Mouse (Mus musculus): ENCODE data around the gene Ift80. TPM values are rescaled to one million over a fixed set of nuclear protein-coding genes. Genes with fewer than 3 reads are reported as not detected.

Gene Ift80
- total and polyA plus RNA-seq, 2 experiments: 0.98 to 4.1 TPM

GRCm38 (mm10) chr3:68886845-68887244, 117.5 kb downstream of the Ift80 start:
- WGBS: 96% methylated on average over 5 of the region's 5 CpGs
- no peaks in the 10 kb centered on the region for H3K36me3 ChIP-seq (ENCODE audit: control insufficient read depth, insufficient read depth, low read length)
- H3K27me3 ChIP-seq (ENCODE audit: control insufficient read depth, insufficient read depth, low read length): no peaks in the 10 kb centered on the region
- H3K4me1 ChIP-seq (ENCODE audit: control insufficient read depth, insufficient read depth, low read length): no peaks in the 10 kb centered on the region
- H3K27ac ChIP-seq (replicated peaks; ENCODE audit: insufficient read depth, low read depth, low read length): no peak overlapping the region
- TF ChIP-seq CTCF (IDR thresholded peaks at IDR 0.05; ENCODE audit: low read depth, low read length) (no peak), POLR2A (IDR thresholded peaks at IDR 0.05; ENCODE audit: extremely low read depth, insufficient read depth, low read length) (no peak)
- H3K9ac ChIP-seq (ENCODE audit: low read depth, low read length): no peak overlapping the region
- no peaks in the 10 kb centered on the region for H3K79me2 ChIP-seq (ENCODE audit: control insufficient read depth, insufficient read depth, low read length)
- DNase-seq (ENCODE audit: extremely low read depth, low read depth, low spot score): no peak
- no peak overlapping the region for H3K4me3 ChIP-seq (ENCODE audit: insufficient read depth, low read depth, low read length)

- TF ChIP-seq POLR2A (IDR thresholded peaks at IDR 0.05; ENCODE audit: extremely low read depth, insufficient read depth, low read length): no peak
- TF ChIP-seq CTCF (IDR thresholded peaks at IDR 0.05; ENCODE audit: low read depth, low read length): no peak
- no peak for DNase-seq (ENCODE audit: extremely low read depth, low read depth, low spot score)
- Histone ChIP-seq H3K9ac (ENCODE audit: low read depth, low read length) (no peak overlapping the region), H3K36me3 (ENCODE audit: control insufficient read depth, insufficient read depth, low read length) (no peaks in the 10 kb centered on the region), H3K27ac (replicated peaks; ENCODE audit: insufficient read depth, low read depth, low read length) (no peak overlapping the region), H3K4me1 (ENCODE audit: control insufficient read depth, insufficient read depth, low read length) (peaks cover 4% of the 10 kb centered on the region; the same call in 1 of the 2 replicates), H3K27me3 (ENCODE audit: control insufficient read depth, insufficient read depth, low read length) (peaks cover 16% of the 10 kb centered on the region), H3K79me2 (ENCODE audit: control insufficient read depth, insufficient read depth, low read length) (no peaks in the 10 kb centered on the region), H3K4me3 (ENCODE audit: insufficient read depth, low read depth, low read length) (no peak overlapping the region)
- 90% methylated on average over 2 of the region's 2 CpGs for WGBS
Measured at GRCm38 (mm10) chr3:68874079-68874478, 130.3 kb downstream of the Ift80 start.

- no peak for TF ChIP-seq POLR2A (IDR thresholded peaks at IDR 0.05; ENCODE audit: extremely low read depth, insufficient read depth, low read length)
- no peak for TF ChIP-seq CTCF (IDR thresholded peaks at IDR 0.05; ENCODE audit: low read depth, low read length)
- peaks cover 4% of the 10 kb centered on the region; the same call in 1 of the 2 replicates for H3K4me1 ChIP-seq (ENCODE audit: control insufficient read depth, insufficient read depth, low read length)
- no peak for DNase-seq (ENCODE audit: extremely low read depth, low read depth, low spot score)
- H3K4me3 ChIP-seq (ENCODE audit: insufficient read depth, low read depth, low read length): no peak overlapping the region; the same call in 1 of the 2 replicates
- peaks cover 16% of the 10 kb centered on the region for H3K27me3 ChIP-seq (ENCODE audit: control insufficient read depth, insufficient read depth, low read length)
- H3K36me3 ChIP-seq (ENCODE audit: control insufficient read depth, insufficient read depth, low read length): no peaks in the 10 kb centered on the region
- H3K27ac ChIP-seq (replicated peaks; ENCODE audit: insufficient read depth, low read depth, low read length): no peak overlapping the region
- H3K79me2 ChIP-seq (ENCODE audit: control insufficient read depth, insufficient read depth, low read length): no peaks in the 10 kb centered on the region
- WGBS: 16% methylated on average over 15 of the region's 15 CpGs
- no peak overlapping the region for H3K9ac ChIP-seq (ENCODE audit: low read depth, low read length)
Measured at GRCm38 (mm10) chr3:68870568-68870950, 133.8 kb downstream of the Ift80 start.

- H3K27ac ChIP-seq (replicated peaks; ENCODE audit: insufficient read depth, low read depth, low read length): no peak overlapping the region
- TF ChIP-seq CTCF (IDR thresholded peaks at IDR 0.05; ENCODE audit: low read depth, low read length): no peak
- TF ChIP-seq POLR2A (IDR thresholded peaks at IDR 0.05; ENCODE audit: extremely low read depth, insufficient read depth, low read length): no peak
- H3K79me2 ChIP-seq (ENCODE audit: control insufficient read depth, insufficient read depth, low read length): no peaks in the 10 kb centered on the region
- peak overlapping the region; percentile 30; the same call in 1 of the 2 replicates for H3K4me3 ChIP-seq (ENCODE audit: insufficient read depth, low read depth, low read length)
- H3K27me3 ChIP-seq (ENCODE audit: control insufficient read depth, insufficient read depth, low read length): peaks cover 16% of the 10 kb centered on the region
- no peak overlapping the region for H3K9ac ChIP-seq (ENCODE audit: low read depth, low read length)
- no peaks in the 10 kb centered on the region for H3K36me3 ChIP-seq (ENCODE audit: control insufficient read depth, insufficient read depth, low read length)
- under 1% methylated on average over 95 of the region's 96 CpGs for WGBS
- no peak for DNase-seq (ENCODE audit: extremely low read depth, low read depth, low spot score)
- peaks cover 4% of the 10 kb centered on the region; the same call in 1 of the 2 replicates for H3K4me1 ChIP-seq (ENCODE audit: control insufficient read depth, insufficient read depth, low read length)
Measured at GRCm38 (mm10) chr3:68869691-68870567, 134.4 kb downstream of the Ift80 start.

GRCm38 (mm10) chr3:68869211-68869690, 135.1 kb downstream of the Ift80 start, which contains the start of gene 1110032F04Rik:
1110032F04Rik (plus strand) TSS chr3:68869586.
- Histone ChIP-seq H3K27ac (replicated peaks; ENCODE audit: insufficient read depth, low read depth, low read length) (no peak within 1 kb of the TSS), H3K36me3 (ENCODE audit: control insufficient read depth, insufficient read depth, low read length) (no peaks in the 10 kb centered on the region), H3K9ac (ENCODE audit: low read depth, low read length) (no peak within 1 kb of the TSS), H3K27me3 (ENCODE audit: control insufficient read depth, insufficient read depth, low read length) (peaks cover 16% of the 10 kb centered on the region), H3K4me1 (ENCODE audit: control insufficient read depth, insufficient read depth, low read length) (peaks cover 4% of the 10 kb centered on the region; the same call in 1 of the 2 replicates), H3K79me2 (ENCODE audit: control insufficient read depth, insufficient read depth, low read length) (no peaks in the 10 kb centered on the region), H3K4me3 (ENCODE audit: insufficient read depth, low read depth, low read length) (peak within 1 kb of the TSS; percentile 30; the same call in 1 of the 2 replicates)
- TF ChIP-seq POLR2A (IDR thresholded peaks at IDR 0.05; ENCODE audit: extremely low read depth, insufficient read depth, low read length): no peak
- TF ChIP-seq CTCF (IDR thresholded peaks at IDR 0.05; ENCODE audit: low read depth, low read length): no peak
- no peak for DNase-seq (ENCODE audit: extremely low read depth, low read depth, low spot score)
- 3% methylated on average over 52 of the region's 62 CpGs for WGBS

Measured in liver, adult 2 months (tissue).